ENCODE assay signal across 26 mouse cellular contexts in genomic region chr14:32663099-32663498, GRCm38 (mm10). TPM values are rescaled to one million over a fixed set of nuclear protein-coding genes. Genes with fewer than 3 reads are reported as not detected.
DNase-seq lines count a peak whose midpoint lies in the region; ATAC-seq lines count a peak whose summit lies in the region.
"Had no signal": no experiment of that assay in that cellular context is flagged by ENCODE, and none has a peak within 500 bp of the region (broad histone marks: within the 10 kb centered on the region; RNA-seq: fewer than 3 reads in every experiment).

No protein-coding gene starts in this region.

- ATAC-seq in liver, embryonic 11.5 days (replicated peaks; ENCODE audit: low FRiP score): no peak
- no peak for ATAC-seq in hindbrain, embryonic 14.5 days (ENCODE audit: low FRiP score)
- ATAC-seq: forebrain, embryonic 14.5 days had no signal

- no peaks in the 10 kb centered on the region for H3K9me3 ChIP-seq in liver, embryonic 11.5 days (ENCODE audit: control insufficient read depth, low read length)
- no peaks in the 10 kb centered on the region for H3K9me3 ChIP-seq in hindbrain, embryonic 14.5 days (ENCODE audit: control insufficient read depth, low read length)
- H3K9me3 ChIP-seq: embryonic facial prominence, embryonic 13.5 days; embryonic facial prominence, embryonic 15.5 days; forebrain, embryonic 10.5 days; forebrain, embryonic 12.5 days had no signal

- no peaks in the 10 kb centered on the region for H3K36me3 ChIP-seq in liver, embryonic 11.5 days (ENCODE audit: control insufficient read depth, insufficient read depth, low read length)
- no peaks in the 10 kb centered on the region for H3K36me3 ChIP-seq in hindbrain, embryonic 14.5 days (replicated peaks; ENCODE audit: control insufficient read depth, insufficient read depth)
- H3K36me3 ChIP-seq: embryonic facial prominence, embryonic 13.5 days; embryonic facial prominence, embryonic 15.5 days; forebrain, embryonic 10.5 days; forebrain, embryonic 12.5 days had no signal

- no peak overlapping the region for H3K27ac ChIP-seq in liver, embryonic 11.5 days (ENCODE audit: low read depth, low read length)
- no peak overlapping the region for H3K27ac ChIP-seq in hindbrain, embryonic 14.5 days
- H3K27ac ChIP-seq: embryonic facial prominence, embryonic 13.5 days; embryonic facial prominence, embryonic 15.5 days; forebrain, embryonic 10.5 days; forebrain, embryonic 12.5 days had no signal

- H3K4me3 ChIP-seq in liver, embryonic 11.5 days (ENCODE audit: low read depth, low read length): no peak overlapping the region
- H3K4me3 ChIP-seq in hindbrain, embryonic 14.5 days (replicated peaks; ENCODE audit: low read length): no peak overlapping the region
- H3K4me3 ChIP-seq: embryonic facial prominence, embryonic 13.5 days; embryonic facial prominence, embryonic 15.5 days; erythroblast, embryonic 14.5 days; forebrain, embryonic 10.5 days; forebrain, embryonic 12.5 days had no signal

- no peaks in the 10 kb centered on the region; the same call in 1 of the 2 replicates for H3K27me3 ChIP-seq in liver, embryonic 11.5 days (replicated peaks; ENCODE audit: control insufficient read depth, insufficient read depth, low read length)
- no peaks in the 10 kb centered on the region for H3K27me3 ChIP-seq in hindbrain, embryonic 14.5 days (ENCODE audit: control insufficient read depth, insufficient read depth, low read length)
- H3K27me3 ChIP-seq: forebrain, embryonic 12.5 days had no signal

- no peak overlapping the region for H3K9ac ChIP-seq in liver, embryonic 11.5 days (ENCODE audit: low read depth, low read length)
- no peak overlapping the region for H3K9ac ChIP-seq in hindbrain, embryonic 14.5 days
- H3K9ac ChIP-seq: embryonic facial prominence, embryonic 13.5 days; embryonic facial prominence, embryonic 15.5 days; forebrain, embryonic 12.5 days had no signal

- peak; percentile 91 for DNase-seq in heart, adult 11 months
- DNase-seq in heart, adult 8-10 months (ENCODE audit: low spot score): no peak
- DNase-seq in gastrocnemius, adult 8-10 months (ENCODE audit: low spot score in 2 of 2): peak; percentile 57 to 74
- DNase-seq in gastrocnemius, postnatal 25 days: peak; percentile 66
- no peak for DNase-seq in liver, embryonic 11.5 days (ENCODE audit: low spot score)
- DNase-seq in hindbrain, embryonic 14.5 days (ENCODE audit: low spot score): no peak
- no peak for DNase-seq in thymus, postnatal 14 days
- DNase-seq: adrenal gland, adult 2 months; adrenal gland, postnatal 10 days; adrenal gland, postnatal 25 days; cerebellum, adult 11 months; cerebellum, adult 18-20 months; cerebellum, adult 8-10 months; cerebellum, adult 9-11 months; cerebellum, postnatal 14 days; cerebellum, postnatal 36 days; embryo, embryonic 11 days had no signal

- H3K4me2 ChIP-seq in liver, embryonic 11.5 days: no peak overlapping the region
- H3K4me2 ChIP-seq in hindbrain, embryonic 14.5 days (replicated peaks): no peak overlapping the region
- H3K4me2 ChIP-seq: embryonic facial prominence, embryonic 13.5 days; embryonic facial prominence, embryonic 15.5 days; forebrain, embryonic 12.5 days had no signal

- H3K4me1 ChIP-seq in liver, embryonic 11.5 days (replicated peaks; ENCODE audit: control insufficient read depth, insufficient read depth, low read length): no peaks in the 10 kb centered on the region
- H3K4me1 ChIP-seq in hindbrain, embryonic 14.5 days (replicated peaks; ENCODE audit: control insufficient read depth, insufficient read depth, low read length): no peaks in the 10 kb centered on the region
- H3K4me1 ChIP-seq: embryonic facial prominence, embryonic 15.5 days; forebrain, embryonic 12.5 days had no signal

- 70% methylated on average over 6 of the region's 6 CpGs for WGBS in liver, embryonic 11.5 days
- 93% methylated on average over 6 of the region's 6 CpGs for WGBS in hindbrain, embryonic 14.5 days

RNA-seq across cellular contexts. Expression of gene 3425401B19Rik, which starts 22.0 kb away (rescaled TPM):
- total RNA-seq in heart, adult 8-10 months (2022): 100 to 1,000 TPM; 124 to 148 (median 138) TPM
- total RNA-seq in gastrocnemius, adult 8-10 months (2022): 100 to 1,000 TPM; 314 to 378 (median 368) TPM
- total RNA-seq in gastrocnemius, postnatal 25 days (2021): 100 to 1,000 TPM; 269 to 303 TPM
- not detected in 2 replicates for polyA plus RNA-seq in liver, embryonic 11.5 days (2014; fragmentation: Nextera tagmentation; extraction: Ambion mirVana)
- polyA plus RNA-seq in hindbrain, embryonic 14.5 days (2014; fragmentation: Nextera tagmentation; extraction: Ambion mirVana): 0.04 and 0.17 TPM in 2 replicates
- total RNA-seq: adrenal gland, adult 2 months; common myeloid progenitor, adult 5-6 weeks; MEL had no signal
- polyA plus RNA-seq: embryonic facial prominence, embryonic 11.5 days; erythroblast, embryonic 14.5 days; forebrain, embryonic 10.5 days; forebrain, embryonic 12.5 days; forebrain, embryonic 14.5 days had no signal

Comparison
In these comparisons a context has a peak if more than half of its experiments do, and no peak if none do; other contexts are left out.
1. DNase-seq: peak in heart, adult 11 months (single experiment), gastrocnemius, adult 8-10 months (2 of 2) and gastrocnemius, postnatal 25 days (single experiment); none in heart, adult 8-10 months (single experiment), liver, embryonic 11.5 days (single experiment), hindbrain, embryonic 14.5 days (single experiment) and thymus, postnatal 14 days (single experiment).